Mouse (Mus musculus): ENCODE measurements around the gene Hc. TPM values are rescaled to one million over a fixed set of nuclear protein-coding genes. Genes with fewer than 3 reads are reported as not detected.
A peak's percentile ranks its signal among the peaks of the same experiment; 100 is the strongest.

The Hc gene
- 0.37 and 0.45 TPM in 2 replicates for polyA plus RNA-seq (2015; fragmentation: Nextera tagmentation; extraction: Ambion mirVana)

DNA sequence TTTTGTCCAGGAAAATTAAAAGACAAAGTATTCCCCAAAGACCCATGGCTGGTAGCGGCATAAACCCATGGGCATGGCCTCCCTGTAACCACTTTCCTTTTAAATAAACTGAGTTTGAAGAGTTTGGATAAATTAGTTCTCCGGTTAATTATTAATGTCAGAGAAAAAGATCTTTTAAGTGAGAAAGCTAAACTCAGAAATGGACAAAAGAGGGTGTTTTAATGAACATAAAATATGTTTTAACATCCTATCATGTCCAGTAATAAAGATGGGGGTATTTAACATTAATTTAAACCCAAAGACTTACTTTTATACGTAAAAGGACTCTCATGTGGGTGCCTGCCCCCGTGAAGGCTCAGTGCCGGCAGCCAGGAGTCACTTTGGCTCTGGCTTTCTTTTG, at the start of gene Hc:
TSS of gene Hc (minus strand) at position 101 of the 400 bp plus-strand sequence.
- Histone ChIP-seq H3K9me3 (ENCODE audit: low read length) (no peaks in the 10 kb centered on the region), H3K4me1 (ENCODE audit: insufficient read depth, low read length) (no peaks in the 10 kb centered on the region), H3K9ac (replicated peaks; ENCODE audit: low read length) (no peak within 1 kb of the TSS), H3K4me3 (ENCODE audit: low read length) (no peak within 1 kb of the TSS), H3K36me3 (ENCODE audit: insufficient read depth, low read length) (no peaks in the 10 kb centered on the region), H3K27me3 (ENCODE audit: insufficient read depth, low read length) (no peaks in the 10 kb centered on the region), H3K27ac (ENCODE audit: low read length) (no peak within 1 kb of the TSS), H3K4me2 (replicated peaks; ENCODE audit: low read depth, low read length) (no peak within 1 kb of the TSS)
- no peak for ATAC-seq (ENCODE audit: low FRiP score, low TSS enrichment)
- WGBS, result 61% methylated on average over 5 of the region's 5 CpGs

DNA sequence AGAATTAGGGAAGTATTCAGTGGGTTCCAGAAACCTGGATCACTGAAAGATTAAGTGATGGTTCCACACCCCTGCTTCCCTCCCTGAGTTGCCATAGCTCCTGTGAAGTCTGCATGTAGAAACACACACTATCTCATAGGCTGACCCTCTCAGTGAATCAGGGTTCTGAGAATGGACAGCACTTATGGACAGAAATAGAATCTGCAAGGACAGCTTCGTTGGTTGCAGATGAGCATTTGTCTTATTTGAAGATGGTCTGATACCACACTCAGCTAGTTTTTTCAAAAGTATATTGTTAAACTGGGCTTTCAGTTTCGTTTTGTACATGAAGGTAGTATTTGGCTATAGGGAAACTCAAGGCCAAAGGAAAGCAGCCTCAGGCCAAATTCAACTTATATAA, 49.3 kb upstream of the Hc start:
- Histone ChIP-seq H3K9ac (replicated peaks; ENCODE audit: low read length) (no peak overlapping the region), H3K4me2 (replicated peaks; ENCODE audit: low read depth, low read length) (no peak overlapping the region; the same call in 1 of the 2 replicates), H3K27ac (ENCODE audit: low read length) (no peak overlapping the region), H3K4me1 (ENCODE audit: insufficient read depth, low read length) (no peaks in the 10 kb centered on the region), H3K36me3 (ENCODE audit: insufficient read depth, low read length) (0 out of 2 replicates have a peak, but pooled peaks cover 5% of the 10 kb centered on the region), H3K9me3 (ENCODE audit: low read length) (no peaks in the 10 kb centered on the region), H3K27me3 (ENCODE audit: insufficient read depth, low read length) (no peaks in the 10 kb centered on the region), H3K4me3 (ENCODE audit: low read length) (no peak overlapping the region)
- ATAC-seq (ENCODE audit: low FRiP score, low TSS enrichment), result no peak
- 77% methylated on average over 2 of the region's 2 CpGs for WGBS

DNA sequence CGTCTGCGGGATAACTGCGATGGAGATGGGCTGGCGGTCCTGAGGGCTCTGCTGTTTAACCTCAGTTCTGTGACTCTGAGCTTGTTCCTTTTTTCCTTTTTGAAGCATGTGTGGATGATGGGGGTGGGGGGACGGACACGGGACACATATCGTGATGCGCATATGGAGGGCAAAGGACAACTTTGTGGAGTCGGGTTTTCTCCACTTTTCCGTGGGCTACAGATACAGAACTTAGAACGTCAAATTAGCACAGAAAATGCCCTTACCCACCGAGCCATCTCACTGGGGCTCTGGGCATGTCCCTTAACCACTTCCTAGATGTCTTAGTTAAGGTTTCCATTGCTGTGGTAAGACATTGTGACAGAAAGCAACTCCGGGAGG, 48.7 kb upstream of the Hc start:
- no peak; the same call in 1 of the 2 replicates for ATAC-seq (ENCODE audit: low FRiP score, low TSS enrichment)
- peak overlapping the region; percentile 65 for H3K4me2 ChIP-seq (replicated peaks; ENCODE audit: low read depth, low read length)

DNA sequence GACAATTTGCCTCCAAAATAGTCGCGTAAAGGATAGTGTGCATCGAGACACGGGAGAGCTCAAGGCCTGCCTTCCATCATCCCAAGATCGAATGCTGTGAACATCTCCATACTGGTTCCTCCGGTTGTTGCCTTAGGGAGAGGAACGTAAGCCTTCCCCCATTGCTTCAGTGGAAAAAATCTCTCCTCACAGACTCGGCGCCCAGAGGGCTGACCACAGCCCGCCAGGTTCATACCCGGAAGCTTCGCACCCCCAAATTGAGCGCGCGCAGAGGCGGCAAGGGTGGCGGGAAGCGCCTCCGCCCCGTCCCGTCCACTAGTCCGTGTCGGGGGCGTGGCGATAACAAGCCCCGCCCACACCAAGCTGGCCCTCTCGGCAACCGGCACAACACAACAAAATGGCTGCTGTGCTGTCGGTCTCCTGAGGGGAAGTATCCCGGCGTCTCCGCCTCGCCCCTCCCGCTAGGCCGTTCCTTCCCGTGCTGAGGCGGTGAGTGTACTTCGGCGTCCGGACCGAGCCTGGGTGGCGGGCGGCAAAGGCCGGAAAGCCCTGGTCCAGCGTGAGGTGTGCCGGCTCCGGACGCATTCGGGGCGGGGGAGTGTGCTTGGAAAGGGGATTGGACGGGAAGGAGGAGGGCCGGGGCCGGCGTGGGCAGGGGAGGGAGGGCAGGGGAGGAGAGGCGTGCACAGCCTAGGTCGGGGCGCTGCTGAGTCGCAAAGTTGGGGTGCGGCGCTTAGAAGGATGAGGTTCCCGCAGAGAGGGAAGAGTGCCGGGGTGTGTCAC, 48.1 kb upstream of the Hc start, which contains the start of gene Cntrl:
TSS of gene Cntrl (plus strand) at position 352 of the 783 bp plus-strand sequence.
- ATAC-seq (ENCODE audit: low FRiP score, low TSS enrichment), result peak; percentile 97
- no peaks in the 10 kb centered on the region for H3K4me1 ChIP-seq (ENCODE audit: insufficient read depth, low read length)
- H3K4me2 ChIP-seq (replicated peaks; ENCODE audit: low read depth, low read length), result peak within 1 kb of the TSS; percentile 65
- H3K9ac ChIP-seq (replicated peaks; ENCODE audit: low read length), result peak within 1 kb of the TSS; percentile 80
- peak within 1 kb of the TSS; percentile 87 for H3K27ac ChIP-seq (ENCODE audit: low read length)
- no peaks in the 10 kb centered on the region for H3K36me3 ChIP-seq (ENCODE audit: insufficient read depth, low read length)
- WGBS, result 0% methylated on average over 55 of the region's 62 CpGs
- H3K4me3 ChIP-seq (ENCODE audit: low read length), result peak within 1 kb of the TSS; percentile 80
- H3K9me3 ChIP-seq (ENCODE audit: low read length), result no peaks in the 10 kb centered on the region
- no peaks in the 10 kb centered on the region for H3K27me3 ChIP-seq (ENCODE audit: insufficient read depth, low read length)

More for the DNA sequence above, 48.7 kb upstream of the Hc start:
- no peaks in the 10 kb centered on the region for H3K36me3 ChIP-seq (ENCODE audit: insufficient read depth, low read length)
- WGBS, result 1% methylated on average over 13 of the region's 13 CpGs
- H3K27ac ChIP-seq (ENCODE audit: low read length), result peak overlapping the region; percentile 87; the same call in 1 of the 2 replicates
- peak overlapping the region; percentile 80 for H3K9ac ChIP-seq (replicated peaks; ENCODE audit: low read length)
- no peaks in the 10 kb centered on the region for H3K27me3 ChIP-seq (ENCODE audit: insufficient read depth, low read length)
- H3K4me3 ChIP-seq (ENCODE audit: low read length), result peak overlapping the region; percentile 80
- no peaks in the 10 kb centered on the region for H3K9me3 ChIP-seq (ENCODE audit: low read length)
- no peaks in the 10 kb centered on the region for H3K4me1 ChIP-seq (ENCODE audit: insufficient read depth, low read length)

DNA sequence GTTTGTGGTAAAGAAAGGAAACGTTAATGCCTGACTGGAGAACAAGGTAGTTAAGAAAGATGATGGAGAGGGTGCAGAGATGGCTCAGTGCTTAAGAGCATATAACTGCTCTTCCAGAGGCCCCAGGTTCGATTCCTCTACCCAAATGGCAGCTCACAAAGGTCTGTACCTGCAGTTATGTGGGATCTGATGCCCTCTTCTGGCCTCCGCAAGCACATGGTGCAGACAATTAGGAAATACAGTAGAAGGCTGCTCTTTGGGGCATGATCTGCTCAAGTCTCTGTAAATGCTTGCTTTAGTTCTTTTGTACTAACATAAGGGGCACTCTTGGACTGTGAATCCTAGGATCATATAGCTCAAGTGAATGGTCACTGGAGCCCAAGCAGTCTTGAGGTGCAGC, 47.5 kb upstream of the Hc start:
- Histone ChIP-seq H3K36me3 (ENCODE audit: insufficient read depth, low read length) (no peaks in the 10 kb centered on the region), H3K27ac (ENCODE audit: low read length) (peak overlapping the region; percentile 87), H3K27me3 (ENCODE audit: insufficient read depth, low read length) (no peaks in the 10 kb centered on the region), H3K4me3 (ENCODE audit: low read length) (peak overlapping the region; percentile 80), H3K4me1 (ENCODE audit: insufficient read depth, low read length) (no peaks in the 10 kb centered on the region), H3K9ac (replicated peaks; ENCODE audit: low read length) (peak overlapping the region; percentile 80), H3K4me2 (replicated peaks; ENCODE audit: low read depth, low read length) (peak overlapping the region; percentile 65), H3K9me3 (ENCODE audit: low read length) (no peaks in the 10 kb centered on the region)
- WGBS, result 32% methylated on average over 3 of the region's 3 CpGs
- ATAC-seq (ENCODE audit: low FRiP score, low TSS enrichment), result peak; percentile 52

DNA sequence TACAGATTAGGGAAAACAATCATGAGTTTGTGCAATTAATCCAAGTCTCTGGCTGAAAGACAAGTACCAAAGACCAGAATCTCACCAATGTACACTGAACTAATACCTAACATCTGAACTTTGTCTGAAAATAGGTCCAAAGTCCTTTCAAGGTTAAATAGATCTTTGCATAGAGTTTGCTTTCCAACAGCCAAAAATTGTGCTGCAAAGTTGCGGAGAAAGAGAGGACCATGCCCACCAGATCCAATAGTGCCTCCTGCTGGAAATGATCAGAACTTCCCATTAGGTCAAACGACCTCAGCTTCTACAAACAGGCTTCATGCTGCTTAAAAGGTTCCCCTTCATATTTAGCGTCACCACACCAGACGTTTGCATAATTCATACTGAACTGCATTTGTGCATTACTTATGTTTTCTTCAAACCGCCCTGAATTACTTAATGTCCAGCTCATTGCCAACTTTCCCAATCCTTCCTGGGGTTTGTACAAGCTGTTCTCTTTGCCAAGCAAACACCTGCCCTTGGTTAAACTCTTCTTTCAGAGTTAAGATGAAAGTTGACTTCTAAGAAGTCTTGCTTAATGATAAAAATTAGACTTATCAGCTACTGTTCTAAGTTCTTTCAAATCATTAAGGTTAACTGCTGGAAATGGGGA, 46.9 kb upstream of the Hc start:
- Histone ChIP-seq H3K4me1 (ENCODE audit: insufficient read depth, low read length) (no peaks in the 10 kb centered on the region), H3K27me3 (ENCODE audit: insufficient read depth, low read length) (no peaks in the 10 kb centered on the region), H3K27ac (ENCODE audit: low read length) (no peak overlapping the region), H3K9me3 (ENCODE audit: low read length) (no peaks in the 10 kb centered on the region), H3K36me3 (ENCODE audit: insufficient read depth, low read length) (no peaks in the 10 kb centered on the region), H3K4me3 (ENCODE audit: low read length) (no peak overlapping the region), H3K4me2 (replicated peaks; ENCODE audit: low read depth, low read length) (no peak overlapping the region), H3K9ac (replicated peaks; ENCODE audit: low read length) (no peak overlapping the region)
- ATAC-seq (ENCODE audit: low FRiP score, low TSS enrichment), result no peak
- 61% methylated on average over 5 of the region's 5 CpGs for WGBS

DNA sequence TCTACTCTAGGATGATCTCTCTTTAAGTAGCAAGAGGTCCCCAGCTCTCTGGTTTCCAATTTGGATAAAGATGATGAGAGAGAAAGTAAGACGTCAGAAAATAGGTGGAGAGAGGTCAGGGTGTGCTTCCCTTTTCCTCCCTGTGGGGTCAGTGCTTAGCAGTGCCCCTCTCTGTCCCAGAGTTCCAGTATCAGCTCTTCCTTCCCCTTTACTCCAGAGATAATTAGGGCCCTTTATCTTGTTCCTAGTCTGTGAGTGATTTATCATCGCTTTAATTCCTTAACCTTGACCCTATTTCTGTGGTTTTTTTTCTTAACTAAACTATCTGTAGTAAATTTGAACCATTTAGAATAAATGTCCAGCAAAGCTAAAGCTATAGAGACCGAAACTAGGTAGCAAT, 43.6 kb upstream of the Hc start:
- Histone ChIP-seq H3K27me3 (ENCODE audit: insufficient read depth, low read length) (no peaks in the 10 kb centered on the region), H3K4me2 (replicated peaks; ENCODE audit: low read depth, low read length) (no peak overlapping the region), H3K4me1 (ENCODE audit: insufficient read depth, low read length) (no peaks in the 10 kb centered on the region), H3K4me3 (ENCODE audit: low read length) (no peak overlapping the region), H3K36me3 (ENCODE audit: insufficient read depth, low read length) (no peaks in the 10 kb centered on the region), H3K27ac (ENCODE audit: low read length) (no peak overlapping the region), H3K9me3 (ENCODE audit: low read length) (no peaks in the 10 kb centered on the region), H3K9ac (replicated peaks; ENCODE audit: low read length) (no peak overlapping the region)
- ATAC-seq (ENCODE audit: low FRiP score, low TSS enrichment), result no peak
- WGBS, result 40% methylated on average over 3 of the region's 3 CpGs

DNA sequence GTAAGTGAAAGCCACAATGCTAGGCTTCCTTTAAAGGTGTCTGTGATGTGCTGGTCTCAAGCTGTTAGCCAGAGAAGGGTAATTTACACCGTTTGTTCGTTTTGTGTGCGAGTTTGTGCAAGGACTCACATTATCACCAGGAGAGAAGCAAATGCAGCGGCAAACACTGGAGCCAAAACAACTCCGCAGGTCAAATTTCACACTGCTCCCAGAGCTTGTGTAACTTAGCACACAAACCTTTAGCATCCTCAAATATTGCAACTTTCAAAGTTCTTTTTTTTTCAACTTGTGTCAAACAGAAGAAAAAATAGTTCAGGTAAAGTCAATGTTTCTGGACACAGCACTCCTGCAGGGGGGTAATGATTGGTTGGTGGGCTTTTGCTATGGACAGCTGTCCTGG, 42.3 kb upstream of the Hc start:
- Histone ChIP-seq H3K4me2 (replicated peaks; ENCODE audit: low read depth, low read length) (no peak overlapping the region), H3K27me3 (ENCODE audit: insufficient read depth, low read length) (no peaks in the 10 kb centered on the region), H3K4me1 (ENCODE audit: insufficient read depth, low read length) (no peaks in the 10 kb centered on the region), H3K9ac (replicated peaks; ENCODE audit: low read length) (no peak overlapping the region), H3K36me3 (ENCODE audit: insufficient read depth, low read length) (no peaks in the 10 kb centered on the region), H3K9me3 (ENCODE audit: low read length) (no peaks in the 10 kb centered on the region), H3K27ac (ENCODE audit: low read length) (peak overlapping the region; percentile 31; the same call in 1 of the 2 replicates), H3K4me3 (ENCODE audit: low read length) (no peak overlapping the region)
- 30% methylated on average over 5 of the region's 5 CpGs for WGBS
- no peak for ATAC-seq (ENCODE audit: low FRiP score, low TSS enrichment)

DNA sequence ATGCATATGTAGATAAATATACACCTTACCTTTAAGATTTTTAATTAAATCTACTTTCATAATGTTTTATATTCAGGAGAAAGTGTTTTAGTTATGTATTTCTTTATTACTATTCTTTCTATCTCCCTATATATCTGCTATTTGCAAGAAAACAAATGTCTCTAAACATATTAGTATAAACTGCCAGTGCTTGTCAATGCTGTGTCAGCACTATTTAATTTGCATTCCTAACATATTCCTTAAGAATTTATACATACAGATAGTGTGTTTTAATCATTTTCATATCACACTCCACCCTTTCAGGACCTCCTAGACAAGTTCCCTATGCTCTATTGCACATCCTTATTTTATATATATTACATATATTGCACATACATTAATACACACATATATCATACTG, 41.5 kb upstream of the Hc start:
- Histone ChIP-seq H3K9me3 (ENCODE audit: low read length) (0 out of 2 replicates have a peak, but pooled peaks cover 3% of the 10 kb centered on the region), H3K36me3 (ENCODE audit: insufficient read depth, low read length) (0 out of 2 replicates have a peak, but pooled peaks cover 4% of the 10 kb centered on the region), H3K4me2 (replicated peaks; ENCODE audit: low read depth, low read length) (no peak overlapping the region), H3K27me3 (ENCODE audit: insufficient read depth, low read length) (no peaks in the 10 kb centered on the region), H3K27ac (ENCODE audit: low read length) (no peak overlapping the region), H3K4me1 (ENCODE audit: insufficient read depth, low read length) (no peaks in the 10 kb centered on the region), H3K9ac (replicated peaks; ENCODE audit: low read length) (no peak overlapping the region), H3K4me3 (ENCODE audit: low read length) (no peak overlapping the region)
- ATAC-seq (ENCODE audit: low FRiP score, low TSS enrichment), result no peak

DNA sequence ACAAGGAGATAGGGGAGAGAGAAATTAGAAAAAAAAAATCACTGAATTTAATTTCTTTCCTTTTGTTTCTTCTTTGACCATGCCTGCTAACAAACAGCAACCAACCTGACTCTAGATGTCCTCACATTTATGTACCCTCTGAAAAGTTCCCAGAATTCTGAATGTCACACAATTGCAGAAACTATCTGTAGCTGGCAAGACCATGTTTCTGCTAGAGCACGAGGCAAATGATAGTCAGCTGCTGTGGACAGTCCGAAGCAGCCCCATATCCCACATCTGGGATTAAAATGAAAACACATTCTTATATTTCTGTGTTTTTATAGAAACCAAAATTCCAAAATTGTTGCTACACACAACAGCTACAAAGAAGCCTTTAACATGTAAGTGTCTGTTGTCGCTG, 40.2 kb upstream of the Hc start, which contains the start of gene AI182371:
TSS of gene AI182371 (minus strand) at position 101 of the 400 bp plus-strand sequence.
- ATAC-seq (ENCODE audit: low FRiP score, low TSS enrichment), result no peak
- Histone ChIP-seq H3K36me3 (ENCODE audit: insufficient read depth, low read length) (0 out of 2 replicates have a peak, but pooled peaks cover 4% of the 10 kb centered on the region), H3K4me2 (replicated peaks; ENCODE audit: low read depth, low read length) (no peak within 1 kb of the TSS), H3K9ac (replicated peaks; ENCODE audit: low read length) (no peak within 1 kb of the TSS), H3K4me1 (ENCODE audit: insufficient read depth, low read length) (no peaks in the 10 kb centered on the region), H3K27ac (ENCODE audit: low read length) (no peak within 1 kb of the TSS), H3K9me3 (ENCODE audit: low read length) (0 out of 2 replicates have a peak, but pooled peaks cover 3% of the 10 kb centered on the region), H3K27me3 (ENCODE audit: insufficient read depth, low read length) (no peaks in the 10 kb centered on the region), H3K4me3 (ENCODE audit: low read length) (no peak within 1 kb of the TSS)
- 95% methylated on average over 3 of the region's 3 CpGs for WGBS

Data from kidney, embryonic 16.5 days (tissue).